Mouse (Mus musculus): ENCODE data around the gene Rfx3.

Rfx3 gene

DNA sequence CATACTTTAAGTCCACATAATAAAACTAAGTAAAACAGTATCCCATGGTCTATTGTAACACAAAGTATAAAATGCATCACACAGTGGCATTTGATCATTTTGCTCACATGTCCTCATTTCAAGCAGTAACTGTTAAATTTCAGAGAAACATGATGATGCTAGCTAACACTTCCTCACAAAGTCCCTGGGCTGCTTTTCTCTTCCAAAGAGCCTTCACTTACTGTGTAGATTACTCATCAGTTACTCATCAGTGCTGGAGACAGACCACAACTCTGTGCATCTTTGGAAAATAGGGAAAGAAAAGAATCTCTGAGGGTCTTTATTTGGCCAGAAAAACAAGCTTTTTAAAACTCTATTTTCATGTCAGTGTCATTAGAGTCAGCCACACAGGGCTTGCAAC, 294.7 kb downstream of the Rfx3 start:
- DNase-seq (ENCODE audit: low spot score): no peak

Data from embryo, embryonic 10 days (tissue).